ENCODE assay signal across 14 mouse cellular contexts in the genomic region with DNA sequence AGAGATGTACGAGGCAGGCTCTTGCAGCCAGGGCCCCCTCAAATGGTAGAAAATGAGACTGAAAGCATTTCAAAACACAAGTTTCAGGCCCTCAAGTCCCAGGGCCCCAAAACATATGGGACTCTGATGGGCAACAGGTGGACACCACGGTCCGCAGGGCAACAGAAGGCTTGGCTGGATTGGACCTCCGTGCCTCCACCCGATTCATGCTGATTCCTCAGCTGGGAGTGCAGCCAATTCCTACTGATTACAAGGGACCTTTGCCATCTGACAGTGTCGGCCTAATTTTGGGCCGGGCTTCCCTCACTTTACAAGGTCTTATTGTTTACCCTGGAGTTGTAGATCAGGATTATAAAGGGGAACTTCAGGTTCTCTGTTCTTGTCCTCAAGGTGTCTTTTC. TPM values are rescaled to one million over a fixed set of nuclear protein-coding genes. Genes with fewer than 3 reads are reported as not detected.
"Had no signal": no experiment of that assay in that cellular context is flagged by ENCODE, and none has a peak within 500 bp of the region (broad histone marks: within the 10 kb centered on the region; RNA-seq: fewer than 3 reads in every experiment).

No protein-coding gene starts in this region.

RNA-seq across cellular contexts. Expression of a gene that starts 40.9 kb away (rescaled TPM):
- total RNA-seq: megakaryocyte progenitor cell, adult 5-6 weeks; midbrain, postnatal 0 days; monocyte, adult 5-6 weeks; neutrophil, adult 5-6 weeks had no signal
- polyA plus RNA-seq: midbrain, embryonic 11.5 days; midbrain, embryonic 13.5 days; neural tube, embryonic 12.5 days; neural tube, embryonic 14.5 days had no signal

RNA-seq across cellular contexts. Expression of a gene that starts 53.6 kb away (rescaled TPM):
- total RNA-seq: midbrain, postnatal 0 days had no signal
- polyA plus RNA-seq: lung, embryonic 15.5 days; midbrain, embryonic 11.5 days; midbrain, embryonic 13.5 days; midbrain, embryonic 15.5 days; neural tube, embryonic 12.5 days; neural tube, embryonic 14.5 days; stomach, embryonic 15.5 days; testis, adult 2 months had no signal

RNA-seq across cellular contexts. Expression of a gene that starts 55.8 kb away (rescaled TPM):
- total RNA-seq: megakaryocyte progenitor cell, adult 5-6 weeks; midbrain, postnatal 0 days; monocyte, adult 5-6 weeks; neutrophil, adult 5-6 weeks had no signal
- polyA plus RNA-seq: macrophage; midbrain, embryonic 11.5 days; midbrain, embryonic 13.5 days; midbrain, embryonic 15.5 days; midbrain, postnatal 0 days; neural tube, embryonic 12.5 days; neural tube, embryonic 14.5 days; spleen, adult 2 months; testis, adult 2 months had no signal
